Mouse (Mus musculus) lung, embryonic 15.5 days (tissue): ENCODE measurements around the gene Ostc. TPM values are rescaled to one million over a fixed set of nuclear protein-coding genes. Genes with fewer than 3 reads are reported as not detected.

ENCODE experiments used
- ATAC-seq: fragments of 200-750 bp; cut with Nextera tagmentation; 2 replicates; pipeline ENCODE4 v1.8.0; 2017; ENCODE audit warnings: moderate number of reproducible peaks, borderline replicate concordance; ENCODE audit not compliant: low FRiP score, low TSS enrichment; ENCODE audit errors: extremely low read depth
- H3K27ac ChIP-seq: fragments of 300-500 bp; sonication (generic); 2 replicates; pipeline ENCODE4 v1.5.1; 2015; ENCODE audit warnings: moderate library complexity, mild to moderate bottlenecking, inconsistent platforms
- H3K27me3 ChIP-seq: fragments of 300-500 bp; sonication (generic); 2 replicates; pipeline ENCODE4 v1.6.1; 2015; ENCODE audit warnings: inconsistent platforms
- H3K36me3 ChIP-seq: fragments of 300-500 bp; sonication (generic); 2 replicates; pipeline ENCODE4 v1.6.1; 2015; ENCODE audit warnings: inconsistent platforms
- H3K4me1 ChIP-seq: fragments of 300-500 bp; sonication (generic); 2 replicates; pipeline ENCODE4 v1.6.1; 2015; ENCODE audit warnings: inconsistent platforms
- H3K4me2 ChIP-seq: fragments of 300-500 bp; sonication (generic); 2 replicates; pipeline ENCODE4 v1.6.1; 2015; ENCODE audit warnings: inconsistent platforms, mild to moderate bottlenecking, moderate library complexity
- H3K4me3 ChIP-seq: fragments of 300-500 bp; sonication (generic); 2 replicates; pipeline ENCODE4 v1.5.1; 2015; ENCODE audit warnings: mild to moderate bottlenecking, inconsistent platforms
- H3K9ac ChIP-seq: fragments of 300-500 bp; sonication (generic); 2 replicates; pipeline ENCODE4 v1.6.1; 2015; ENCODE audit warnings: inconsistent platforms
- H3K9me3 ChIP-seq: fragments of 300-500 bp; sonication (generic); 2 replicates; pipeline ENCODE4 v1.6.1; 2016; ENCODE audit warnings: inconsistent platforms
- WGBS: fragments of 180-500 bp; shearing (Covaris S2); methylation state at CpG from one replicate; pipeline ENCODE4 v1.1.7; 2015; 5-methylcytosine and 5-hydroxymethylcytosine counted together
- polyA plus RNA-seq: library from polyadenylated mRNA; unstranded; fragments of >200 nt; fragmentation: Nextera tagmentation; extraction: Ambion mirVana; gene quantifications from 2 replicates; pipeline ENCODE4 v1.2.1, GENCODE M21; 2015

Ostc gene
- polyA plus RNA-seq, 1 experiment from 2014 or later: 393 TPM

GRCm38 (mm10) chr3:130694705-130695104 is 14.5 kb downstream of the Ostc start:
- 87% methylated on average over 7 of the region's 7 CpGs for WGBS
- H3K36me3 ChIP-seq: peaks cover 38% of the 10 kb centered on the region
- no peak overlapping the region for H3K4me2 ChIP-seq

GRCm38 (mm10) chr3:130694041-130694593 is 15.1 kb downstream of the Ostc start:
- no peaks in the 10 kb centered on the region for H3K27me3 ChIP-seq
- no peak for ATAC-seq
- no peak overlapping the region for H3K4me2 ChIP-seq
- no peak overlapping the region for H3K27ac ChIP-seq
- peaks cover 10% of the 10 kb centered on the region; the same call in 1 of the 2 replicates for H3K4me1 ChIP-seq
- 54% methylated on average over 9 of the region's 9 CpGs for WGBS
- no peak overlapping the region for H3K9ac ChIP-seq
- H3K4me3 ChIP-seq: no peak overlapping the region
- H3K36me3 ChIP-seq: peaks cover 32% of the 10 kb centered on the region
- H3K9me3 ChIP-seq: no peaks in the 10 kb centered on the region

More at GRCm38 (mm10) chr3:130694705-130695104, 14.5 kb downstream of the Ostc start:
- H3K27me3 ChIP-seq: no peaks in the 10 kb centered on the region
- H3K4me1 ChIP-seq: peaks cover 10% of the 10 kb centered on the region; the same call in 1 of the 2 replicates
- no peak for ATAC-seq
- H3K4me3 ChIP-seq: no peak overlapping the region
- no peak overlapping the region for H3K27ac ChIP-seq
- H3K9me3 ChIP-seq: no peaks in the 10 kb centered on the region
- no peak overlapping the region for H3K9ac ChIP-seq

- no peak overlapping the region for H3K27ac ChIP-seq
- 27% methylated on average over 12 of the region's 12 CpGs for WGBS
- peak overlapping the region; percentile 70 for H3K4me2 ChIP-seq
- ATAC-seq: no peak
- H3K9me3 ChIP-seq: no peaks in the 10 kb centered on the region
- H3K4me1 ChIP-seq: peaks cover 10% of the 10 kb centered on the region; the same call in 1 of the 2 replicates
- no peaks in the 10 kb centered on the region for H3K27me3 ChIP-seq
- peak overlapping the region; percentile 19; the same call in 1 of the 2 replicates for H3K9ac ChIP-seq
- H3K36me3 ChIP-seq: peaks cover 17% of the 10 kb centered on the region
- peak overlapping the region; percentile 36 for H3K4me3 ChIP-seq
Measured at GRCm38 (mm10) chr3:130691596-130692170, 17.6 kb downstream of the Ostc start.

- Histone ChIP-seq H3K4me3 (peak overlapping the region; percentile 36), H3K9me3 (no peaks in the 10 kb centered on the region), H3K9ac (peak overlapping the region; percentile 19; the same call in 1 of the 2 replicates), H3K36me3 (peaks cover 13% of the 10 kb centered on the region), H3K27ac (peak overlapping the region; percentile 72), H3K4me2 (peak overlapping the region; percentile 70), H3K4me1 (peaks cover 10% of the 10 kb centered on the region; the same call in 1 of the 2 replicates), H3K27me3 (no peaks in the 10 kb centered on the region)
- ATAC-seq: peak; percentile 72; the same call in 1 of the 2 replicates
- 8% methylated on average over 20 of the region's 20 CpGs for WGBS
Measured at GRCm38 (mm10) chr3:130690834-130691595, 18.2 kb downstream of the Ostc start.

GRCm38 (mm10) chr3:130689630-130690029 is 19.6 kb downstream of the Ostc start:
- H3K36me3 ChIP-seq: peaks cover 2% of the 10 kb centered on the region; the same call in 1 of the 2 replicates
- no peak overlapping the region for H3K9ac ChIP-seq
- H3K27ac ChIP-seq: no peak overlapping the region
- H3K27me3 ChIP-seq: no peaks in the 10 kb centered on the region
- no peak; the same call in 1 of the 2 replicates for ATAC-seq
- no peak overlapping the region for H3K4me2 ChIP-seq
- H3K4me3 ChIP-seq: no peak overlapping the region
- 15% methylated on average over 12 of the region's 12 CpGs for WGBS
- peaks cover 10% of the 10 kb centered on the region; the same call in 1 of the 2 replicates for H3K4me1 ChIP-seq
- H3K9me3 ChIP-seq: no peaks in the 10 kb centered on the region

GRCm38 (mm10) chr3:130687051-130687450 is 22.2 kb downstream of the Ostc start:
- H3K4me1 ChIP-seq: peaks cover 10% of the 10 kb centered on the region; the same call in 1 of the 2 replicates
- no peak overlapping the region for H3K4me3 ChIP-seq
- no peak overlapping the region for H3K4me2 ChIP-seq
- H3K9ac ChIP-seq: no peak overlapping the region
- H3K36me3 ChIP-seq: no peaks in the 10 kb centered on the region
- no peaks in the 10 kb centered on the region for H3K27me3 ChIP-seq
- H3K27ac ChIP-seq: no peak overlapping the region
- ATAC-seq: no peak
- H3K9me3 ChIP-seq: no peaks in the 10 kb centered on the region
- 91% methylated on average over 1 of the region's 1 CpGs for WGBS

GRCm38 (mm10) chr3:130685014-130685366 is 24.3 kb downstream of the Ostc start:
- Histone ChIP-seq H3K27ac (no peak overlapping the region), H3K4me3 (no peak overlapping the region), H3K4me2 (no peak overlapping the region), H3K9me3 (no peaks in the 10 kb centered on the region), H3K27me3 (no peaks in the 10 kb centered on the region), H3K4me1 (no peaks in the 10 kb centered on the region), H3K36me3 (no peaks in the 10 kb centered on the region), H3K9ac (no peak overlapping the region)
- ATAC-seq: peak; percentile 34; the same call in 1 of the 2 replicates
- 69% methylated on average over 8 of the region's 8 CpGs for WGBS

GRCm38 (mm10) chr3:130684276-130685013 is 24.8 kb downstream of the Ostc start:
- Histone ChIP-seq H3K27me3 (no peaks in the 10 kb centered on the region), H3K9me3 (no peaks in the 10 kb centered on the region), H3K4me3 (no peak overlapping the region), H3K27ac (no peak overlapping the region), H3K4me2 (no peak overlapping the region), H3K9ac (no peak overlapping the region), H3K4me1 (no peaks in the 10 kb centered on the region), H3K36me3 (no peaks in the 10 kb centered on the region)
- 88% methylated on average over 9 of the region's 9 CpGs for WGBS
- ATAC-seq: no peak

- no peak for ATAC-seq
- H3K4me3 ChIP-seq: no peak overlapping the region
- no peak overlapping the region for H3K4me2 ChIP-seq
- H3K9me3 ChIP-seq: no peaks in the 10 kb centered on the region
- WGBS: 75% methylated on average over 8 of the region's 8 CpGs
- no peaks in the 10 kb centered on the region for H3K4me1 ChIP-seq
- no peak overlapping the region for H3K27ac ChIP-seq
- H3K36me3 ChIP-seq: no peaks in the 10 kb centered on the region
- no peaks in the 10 kb centered on the region for H3K27me3 ChIP-seq
- H3K9ac ChIP-seq: no peak overlapping the region
Measured at GRCm38 (mm10) chr3:130683836-130684235, 25.4 kb downstream of the Ostc start.

GRCm38 (mm10) chr3:130682183-130682582 is 27.1 kb downstream of the Ostc start:
- H3K27ac ChIP-seq: no peak overlapping the region
- no peak overlapping the region for H3K4me3 ChIP-seq
- H3K4me2 ChIP-seq: no peak overlapping the region
- no peaks in the 10 kb centered on the region for H3K9me3 ChIP-seq
- H3K9ac ChIP-seq: no peak overlapping the region
- ATAC-seq: no peak
- 78% methylated on average over 9 of the region's 9 CpGs for WGBS
- no peaks in the 10 kb centered on the region for H3K4me1 ChIP-seq
- H3K36me3 ChIP-seq: no peaks in the 10 kb centered on the region
- no peaks in the 10 kb centered on the region for H3K27me3 ChIP-seq

- H3K27me3 ChIP-seq: no peaks in the 10 kb centered on the region
- no peak for ATAC-seq
- no peaks in the 10 kb centered on the region for H3K36me3 ChIP-seq
- no peaks in the 10 kb centered on the region for H3K4me1 ChIP-seq
- no peak overlapping the region for H3K4me3 ChIP-seq
- no peak overlapping the region for H3K9ac ChIP-seq
- no peak overlapping the region for H3K27ac ChIP-seq
- no peak overlapping the region for H3K4me2 ChIP-seq
- 56% methylated on average over 2 of the region's 2 CpGs for WGBS
- H3K9me3 ChIP-seq: no peaks in the 10 kb centered on the region
Measured at GRCm38 (mm10) chr3:130681226-130681625, 28.0 kb downstream of the Ostc start.
